Mouse (Mus musculus) layer of hippocampus, postnatal 36 days (tissue): ENCODE measurements around the gene Ccdc40. TPM values are rescaled to one million over a fixed set of nuclear protein-coding genes. Genes with fewer than 3 reads are reported as not detected.
A peak's percentile ranks its signal among the peaks of the same experiment; 100 is the strongest.
"Not testable (repeated sequence)": the region's sequence is repeated elsewhere in the genome, so short reads cannot be mapped to it uniquely, and the experiment has no call there.

Source experiments
- DNase-seq, 2 experiments: peaks; one replicate each; pipeline ENCODE4 v3.0.0; 2022
- total RNA-seq, 2 experiments: library from RNA; stranded (reverse); gene quantifications; 2 replicates each; pipeline ENCODE4 v1.2.3; 2021

The Ccdc40 gene
- total RNA-seq, 2 experiments from 2014 or later, result 1.6 to 2.3 TPM

DNA sequence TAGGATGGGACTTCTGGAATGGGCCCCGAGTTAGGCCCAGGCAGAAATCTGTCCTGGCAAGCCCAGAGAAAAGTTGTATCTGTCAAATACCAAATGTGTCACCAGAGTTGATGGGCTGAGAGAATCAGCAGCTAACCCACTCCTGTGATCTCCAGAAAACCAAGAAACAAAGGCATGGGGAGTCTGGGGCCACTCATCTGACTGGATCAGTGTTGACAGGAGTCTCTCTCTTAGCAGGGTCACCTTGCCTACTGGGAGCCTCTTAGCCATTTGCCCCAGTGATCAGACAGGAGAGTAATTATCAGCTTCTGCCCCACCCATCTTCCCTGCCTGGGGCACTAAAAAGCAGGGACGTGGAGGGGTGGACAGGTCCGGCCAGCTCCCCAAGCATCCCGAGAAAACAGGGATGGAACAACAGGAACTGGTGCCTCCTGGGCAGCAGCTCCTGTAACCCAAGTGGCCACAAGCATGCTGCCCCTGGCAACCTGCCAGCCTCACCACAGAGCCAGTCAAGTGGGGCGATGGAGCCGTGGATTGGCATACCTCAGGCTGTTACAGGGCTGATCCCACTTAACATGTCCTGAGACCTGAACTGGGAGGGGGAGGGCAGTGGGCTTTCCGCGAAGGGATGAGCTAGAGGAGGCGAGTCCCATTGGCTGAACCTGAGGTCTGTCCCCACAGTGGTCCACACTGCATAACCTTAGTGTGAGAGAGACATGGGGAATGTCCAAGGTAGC is 57.6 kb downstream of the Ccdc40 start:
- DNase-seq, result no peak

DNA sequence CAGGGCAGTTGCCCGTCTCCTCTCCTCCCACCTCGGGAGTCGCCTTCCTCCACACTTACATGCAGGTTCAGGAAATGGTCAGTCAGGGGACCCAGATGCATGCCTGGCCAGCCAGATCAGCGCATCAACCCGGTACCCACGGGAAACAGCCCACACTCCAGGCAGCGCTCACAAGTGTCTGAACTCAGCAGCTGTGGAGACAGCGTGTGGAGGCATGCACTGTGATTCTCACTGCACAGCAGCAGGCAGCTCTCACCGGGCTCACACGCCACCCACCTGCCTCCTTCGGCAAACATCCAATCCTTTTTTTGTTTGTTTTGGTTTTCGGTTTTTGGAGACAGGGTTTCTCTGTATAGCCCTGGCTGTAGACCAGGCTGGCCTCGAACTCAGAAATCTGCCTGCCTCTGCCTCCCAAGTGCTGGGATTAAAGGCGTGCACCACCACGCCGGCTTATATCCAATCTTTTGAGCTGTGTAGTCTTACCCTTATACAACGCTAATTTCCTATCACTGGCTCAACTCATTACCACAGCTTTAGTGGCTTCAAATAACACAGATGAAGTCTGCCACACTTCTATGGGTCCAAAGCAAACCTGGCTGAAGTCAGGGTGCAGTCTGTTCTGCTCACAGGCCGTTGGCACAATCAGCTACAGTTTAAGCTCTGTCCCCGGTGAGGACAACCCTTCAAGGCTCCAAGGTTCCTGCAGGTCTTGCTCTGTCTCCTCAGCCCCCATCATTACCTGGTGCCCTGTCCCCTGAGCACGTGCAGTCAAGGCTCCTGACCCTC is 59.0 kb downstream of the Ccdc40 start:
- no peak for DNase-seq

DNA sequence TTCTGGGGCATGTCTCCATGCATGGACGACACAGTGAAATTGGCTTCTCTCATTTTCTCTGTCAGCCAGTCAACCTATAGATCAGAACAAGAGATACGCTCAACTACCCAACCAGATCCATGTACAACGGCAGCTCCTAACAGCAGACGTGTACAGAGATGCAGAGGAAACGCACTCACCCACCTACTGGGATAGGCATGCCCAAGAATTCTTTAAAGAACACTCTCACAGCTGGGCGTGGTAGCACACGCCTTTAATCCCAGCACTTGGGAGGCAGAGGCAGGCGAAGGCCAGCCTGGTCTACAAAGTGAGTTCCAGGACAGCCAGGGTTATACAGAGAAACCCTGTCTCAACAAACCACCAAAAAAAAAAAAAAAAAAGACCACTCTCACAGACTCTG is 64.5 kb downstream of the Ccdc40 start:
- not testable (repeated sequence) for DNase-seq

DNA sequence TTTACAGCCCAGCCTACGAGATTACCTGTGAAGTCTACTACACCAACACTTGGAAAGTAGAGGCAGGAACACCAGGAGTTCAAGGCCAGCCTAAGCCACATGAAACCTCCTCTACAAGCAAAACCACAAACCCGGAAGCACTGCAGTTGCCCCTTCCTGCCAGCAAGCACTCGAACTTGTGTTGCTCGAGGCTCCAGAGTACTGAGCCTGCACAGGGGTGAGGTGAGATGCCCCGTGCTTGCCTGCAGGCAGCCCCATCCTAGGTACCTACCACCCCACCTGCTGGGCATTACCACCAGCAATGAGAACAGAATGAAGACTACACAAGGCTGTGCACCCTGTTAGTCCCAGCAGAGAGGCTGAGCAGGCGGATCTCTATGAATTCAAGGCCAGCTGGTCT is 69.6 kb downstream of the Ccdc40 start:
- no peak for DNase-seq

DNA sequence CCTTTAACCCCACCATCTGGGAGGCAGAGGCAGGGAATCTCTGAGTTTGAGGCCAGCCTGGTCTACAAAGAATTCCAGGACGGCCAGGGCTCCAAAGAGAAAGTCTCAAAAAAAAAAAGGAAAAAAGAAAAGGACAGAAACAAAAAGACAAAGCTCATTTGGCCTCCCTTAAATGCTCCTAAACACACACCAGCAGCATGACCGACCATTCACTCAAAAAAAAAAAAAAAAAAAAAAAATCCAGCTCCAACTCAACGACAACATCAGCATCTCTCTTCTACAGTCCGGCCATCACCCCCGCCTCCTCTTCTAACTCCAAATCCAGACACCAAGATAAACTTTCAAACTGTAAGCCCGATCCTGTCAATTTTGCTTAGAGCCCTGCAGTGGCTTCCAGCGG is 70.5 kb downstream of the Ccdc40 start:
- no peak for DNase-seq

DNA sequence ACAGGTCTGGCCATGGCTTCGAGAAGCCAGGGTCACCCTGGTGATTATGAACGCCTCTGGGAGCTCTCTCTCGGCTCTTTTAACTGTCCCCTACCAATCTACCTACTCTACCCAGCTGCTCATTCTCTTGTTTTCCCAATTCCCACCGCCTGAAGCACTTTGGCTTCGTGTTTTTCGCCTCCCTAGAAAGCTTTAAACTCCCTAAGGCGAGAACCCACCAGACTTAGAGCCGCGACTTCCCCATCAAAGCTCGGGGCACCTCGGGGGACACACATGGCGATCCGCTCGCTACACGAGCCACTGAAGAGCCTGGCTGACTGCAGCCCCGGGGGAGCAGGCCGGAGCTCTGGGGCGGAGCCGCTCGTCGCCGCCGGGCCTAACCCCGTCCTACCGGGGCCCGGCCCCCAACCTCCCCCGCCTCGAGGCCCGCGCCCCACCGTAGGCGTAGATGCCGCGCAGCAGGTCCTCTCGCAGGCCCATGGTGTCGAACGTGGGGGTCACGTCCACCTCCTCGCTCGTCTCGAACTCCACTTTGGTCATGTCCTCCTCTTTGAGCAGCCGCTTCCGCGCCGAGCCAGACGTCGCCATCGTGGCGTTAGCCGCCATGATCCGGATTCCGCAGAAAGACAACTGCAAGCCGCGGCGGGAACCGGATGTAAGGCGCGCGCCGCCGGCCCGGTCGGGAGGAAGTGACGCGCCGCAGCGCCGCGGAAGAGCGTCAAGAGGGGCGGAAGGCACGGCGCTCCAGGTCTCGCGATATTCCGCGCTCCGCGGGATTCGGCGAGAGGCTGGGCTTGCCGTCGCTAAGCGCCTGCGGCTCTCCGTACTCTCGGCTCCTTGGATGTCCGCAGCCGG is 71.2 kb downstream of the Ccdc40 start, which contains the start of gene Eif4a3:
Gene Eif4a3 (minus strand): TSS at position 699 of the 855 bp plus-strand sequence.
- DNase-seq, result peak; percentile 92 to 93

DNA sequence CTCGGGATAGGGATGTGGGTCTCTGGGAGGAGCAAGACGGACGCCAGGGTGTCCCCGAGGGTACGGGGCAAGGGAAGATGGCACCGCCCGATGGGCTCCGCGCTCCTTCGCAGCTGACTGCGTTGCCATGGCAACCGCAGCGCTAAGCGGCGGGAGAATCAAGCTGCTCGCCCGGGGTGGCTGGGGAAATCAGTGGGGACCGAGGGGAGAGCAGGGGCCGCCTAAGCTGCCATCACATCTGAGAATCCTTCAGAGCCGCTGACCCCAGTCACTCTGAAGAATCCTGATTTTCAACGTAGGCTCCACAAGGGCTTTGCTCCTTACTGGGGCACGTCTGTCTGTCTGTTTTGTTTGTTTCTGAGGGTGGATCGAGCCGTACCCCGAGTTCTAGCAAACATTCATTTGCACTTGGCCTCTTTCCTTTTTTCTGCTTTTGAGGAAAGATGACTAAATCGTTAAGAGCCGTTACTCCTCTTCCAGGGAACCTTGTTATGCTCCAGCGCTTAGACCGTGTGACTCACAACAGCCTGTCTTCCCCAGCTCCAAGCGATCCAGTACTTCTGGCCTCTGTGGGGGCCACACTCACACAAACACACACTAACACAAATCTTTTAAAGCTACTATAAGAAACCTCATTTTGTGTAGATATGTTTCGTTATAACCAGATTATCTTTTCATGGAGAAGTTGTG is 72.0 kb downstream of the Ccdc40 start:
- no peak for DNase-seq

DNA sequence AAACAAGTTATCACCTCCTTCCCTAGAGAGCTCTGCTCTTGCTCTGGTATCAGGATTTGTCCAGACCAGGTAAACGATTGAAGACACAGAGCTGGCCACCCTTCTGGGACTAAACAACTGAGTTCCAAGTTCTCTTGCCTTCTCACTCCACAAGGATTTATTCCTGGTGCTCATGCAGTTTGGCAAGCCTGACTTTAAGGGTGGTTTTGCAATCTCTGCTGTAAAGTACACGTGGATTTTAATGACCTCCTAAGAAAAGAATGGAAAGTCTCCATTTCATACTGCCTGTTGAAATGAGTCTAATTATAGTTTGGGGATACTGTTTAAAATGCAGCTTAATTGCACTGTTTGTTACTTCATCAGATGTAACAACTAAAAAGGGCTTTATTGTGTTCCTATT is 72.6 kb downstream of the Ccdc40 start:
- DNase-seq, result no peak

DNA sequence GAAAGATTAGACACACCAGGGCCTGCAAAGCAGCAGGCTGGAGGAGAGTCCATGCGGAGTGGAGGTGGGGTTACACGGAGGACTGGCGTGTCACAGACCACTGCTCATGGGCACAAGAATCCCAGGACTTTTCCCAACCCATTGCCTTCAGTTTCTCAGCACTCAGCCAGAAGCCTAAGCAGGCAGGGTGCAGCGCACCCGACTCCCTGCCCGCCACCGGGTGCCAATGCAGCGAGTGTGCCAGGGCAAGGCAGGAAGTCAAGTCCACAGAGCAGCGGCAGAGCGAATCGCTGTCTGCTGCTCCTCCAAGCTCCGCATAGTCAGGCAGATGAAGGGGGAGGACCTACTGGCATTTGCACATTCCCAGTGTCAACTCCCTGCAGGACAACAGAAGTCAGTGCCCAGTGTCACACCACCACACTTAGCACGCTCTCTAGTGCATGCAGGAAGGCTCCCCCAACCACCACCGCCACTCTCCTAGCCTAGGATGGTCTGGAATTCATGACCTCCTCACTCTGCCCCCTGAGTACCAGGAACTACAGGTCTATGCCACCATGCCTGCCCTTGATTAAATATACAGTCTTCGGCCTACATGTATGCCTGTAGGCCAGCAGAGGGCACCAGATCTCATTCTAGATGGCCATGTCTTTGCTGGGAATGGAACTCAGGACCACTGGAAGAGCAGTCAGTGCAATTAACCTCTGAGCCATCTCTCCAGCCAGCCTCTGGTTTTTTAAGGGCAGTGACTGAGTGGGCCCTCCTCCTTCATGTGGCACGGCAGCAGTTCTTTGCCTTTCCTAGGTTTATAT is 76.7 kb downstream of the Ccdc40 start:
- DNase-seq, result no peak

DNA sequence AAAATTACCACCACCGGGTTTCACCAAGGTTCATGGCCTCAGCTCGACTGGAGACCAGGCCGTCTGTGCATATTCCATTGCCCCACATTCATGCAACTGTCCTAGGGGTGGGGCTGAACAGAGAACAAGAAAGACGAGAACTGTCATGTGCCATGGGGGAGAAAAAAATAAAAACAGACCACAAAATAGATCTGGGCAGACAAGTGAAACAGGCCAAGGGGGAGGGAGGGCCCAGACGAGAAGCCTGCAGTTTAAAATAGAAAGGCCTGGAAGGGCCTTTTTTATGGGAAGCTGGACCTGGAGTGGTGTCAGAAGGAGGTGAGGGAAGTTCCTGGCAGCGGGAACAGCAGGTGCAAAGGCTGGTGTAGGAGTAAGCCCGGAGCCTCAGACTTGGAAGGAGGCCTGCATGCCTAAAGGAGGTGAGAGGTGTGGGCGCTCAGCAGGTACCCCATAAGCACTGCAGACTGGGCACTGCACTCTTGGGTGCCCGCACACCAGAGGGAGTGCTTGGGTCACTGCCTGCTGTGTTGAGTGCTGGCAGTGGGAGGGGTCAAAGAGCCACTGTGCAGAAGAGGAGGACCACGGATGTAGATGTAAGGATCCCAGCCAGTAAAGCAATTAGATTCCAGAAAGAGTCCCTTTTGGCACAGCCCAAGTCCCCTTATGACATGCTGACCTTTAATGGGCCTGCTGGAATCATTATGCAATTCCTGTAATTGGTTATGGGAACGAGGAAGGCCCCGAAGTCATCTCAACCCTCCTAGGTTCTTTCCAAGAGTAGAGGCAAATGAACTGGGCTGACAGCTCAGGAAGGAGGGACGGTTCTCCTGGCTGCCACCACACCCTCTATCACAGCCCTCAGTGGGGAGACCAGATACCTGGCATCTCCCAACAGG is 78.6 kb downstream of the Ccdc40 start:
- no peak for DNase-seq

DNA sequence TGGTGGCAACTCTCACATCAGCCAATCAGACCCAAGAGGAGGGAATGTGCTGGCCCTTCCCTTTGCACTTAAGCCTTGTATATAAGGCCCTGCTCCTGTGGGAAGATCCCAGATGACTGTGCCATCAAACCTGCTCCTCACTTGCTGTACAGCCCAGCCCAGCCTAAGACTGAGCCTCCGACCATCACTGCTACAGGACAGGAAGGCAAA is 79.2 kb downstream of the Ccdc40 start, which contains the start of gene Card14:
Gene Card14 (plus strand): TSS at position 111 of the 210 bp plus-strand sequence.
- no peak for DNase-seq

DNA sequence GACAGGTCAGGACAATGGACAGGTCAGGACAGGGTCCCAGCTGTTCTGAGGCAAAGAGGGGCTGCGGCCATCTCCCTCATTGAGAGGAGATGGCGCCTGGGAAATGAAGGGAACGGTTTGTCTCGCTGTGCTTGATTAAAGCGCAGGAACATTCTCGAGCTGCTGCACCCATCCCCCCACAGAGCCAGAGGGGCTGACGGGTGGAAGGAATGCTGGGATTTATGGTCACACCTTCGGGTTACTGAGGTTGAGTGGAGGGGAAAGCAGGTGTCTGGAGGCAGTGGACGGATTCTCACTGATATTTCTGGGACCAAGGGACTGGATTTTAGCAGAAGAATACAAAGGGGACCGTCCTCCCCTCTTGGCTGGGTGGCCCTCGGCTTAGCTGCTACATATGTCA is 79.5 kb downstream of the Ccdc40 start:
- no peak for DNase-seq

DNA sequence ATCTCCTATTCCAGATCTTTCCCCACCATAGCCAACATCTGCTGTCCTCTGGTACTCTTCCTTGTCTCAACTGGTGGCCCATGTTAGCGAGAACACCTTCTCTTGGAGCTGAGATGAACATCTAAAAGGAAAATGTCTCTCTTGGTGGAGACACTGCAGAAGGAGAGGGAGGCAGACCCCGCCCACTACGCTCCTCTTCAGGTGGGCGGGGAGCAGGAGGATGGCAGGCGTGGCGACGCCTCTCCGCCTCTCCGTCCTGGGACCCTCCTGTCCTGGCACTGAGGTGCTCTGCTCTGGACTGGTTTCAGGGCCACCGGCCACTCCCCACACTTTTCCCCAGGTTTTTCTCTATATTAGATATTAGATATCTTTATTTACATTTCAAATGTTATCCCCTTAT is 82.2 kb downstream of the Ccdc40 start:
- no peak for DNase-seq

DNA sequence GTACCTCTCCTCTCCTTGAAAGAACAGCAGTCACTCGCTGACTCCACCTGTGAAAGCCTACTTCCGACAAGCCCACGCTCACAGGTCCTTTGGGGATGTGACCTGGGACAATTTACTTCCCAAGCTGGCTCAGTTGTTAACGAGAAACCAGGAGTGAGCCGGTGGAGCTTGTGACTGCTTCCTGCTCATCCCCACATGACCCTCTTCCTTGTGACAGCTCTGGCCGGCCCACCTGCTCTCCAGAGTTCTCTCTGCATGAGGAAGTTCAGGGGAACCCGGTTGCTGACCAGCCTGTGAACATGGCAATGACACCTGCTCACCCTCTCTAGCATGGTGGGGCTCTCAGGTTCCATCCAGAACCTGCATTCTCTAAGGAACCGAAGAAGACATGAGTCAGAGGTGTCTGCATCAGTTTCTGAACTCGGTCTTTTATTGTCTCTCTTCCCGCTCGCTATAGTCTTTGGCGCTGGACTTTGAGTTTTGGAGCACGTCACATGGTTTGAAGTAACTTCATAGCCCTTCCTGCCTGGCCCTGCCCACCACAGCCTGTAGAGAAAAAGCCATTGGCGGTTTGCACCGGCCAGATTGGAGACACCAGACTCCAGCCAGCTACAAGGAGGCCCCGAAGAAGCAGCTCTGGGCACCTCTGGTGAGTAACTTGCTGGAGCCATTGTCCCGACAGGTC is 86.0 kb downstream of the Ccdc40 start:
- no peak for DNase-seq

Other genes with a start within 250 kb of the Ccdc40 start
- not detected for gene Enpp7, start 240.4 kb upstream of the Ccdc40 start, total RNA-seq
- 1 to 10 TPM; 4.0 to 4.4 TPM for gene Cbx2, start 205.6 kb upstream of the Ccdc40 start, total RNA-seq
- 10 to 100 TPM; 11.2 to 13.6 TPM for gene Cbx8, start 187.6 kb upstream of the Ccdc40 start, total RNA-seq
- gene Cbx4, start 142.4 kb upstream of the Ccdc40 start, total RNA-seq, result 10 to 100 TPM; 57.3 to 59.4 TPM
- 10 to 100 TPM; 47.9 to 50.9 TPM for gene Tbc1d16, start 73 bp upstream of the Ccdc40 start, total RNA-seq
- gene Gaa, start 39.3 kb downstream of the Ccdc40 start, total RNA-seq, result 100 to 1,000 TPM; 294 to 299 TPM
- gene Eif4a3, start 71.5 kb downstream of the Ccdc40 start, total RNA-seq, result 10 to 100 TPM; 89.2 to 91.8 TPM
- 1 to 10 TPM in 1 of 2 experiments, under 1 TPM in 1; 0.52 to 1.2 TPM for gene Card14, start 79.2 kb downstream of the Ccdc40 start, total RNA-seq
- 1 to 10 TPM; 4.7 to 5.8 TPM for gene Sgsh, start 127.0 kb downstream of the Ccdc40 start, total RNA-seq
- gene Slc26a11, start 127.0 kb downstream of the Ccdc40 start, total RNA-seq, result 1 to 10 TPM; 5.4 to 5.5 TPM
- 1 to 10 TPM; 3.4 to 4.0 TPM for gene Rnf213, start 164.5 kb downstream of the Ccdc40 start, total RNA-seq